Mouse (Mus musculus) lung, adult 2 months (tissue): ENCODE results near the gene Rap1b.

Source experiments
- CTCF ChIP-seq: fragments of 200-500 bp; IDR thresholded peaks from 2 replicates; pipeline ENCODE4 v1.5.1; 2011; ENCODE audit warnings: mild to moderate bottlenecking, low read length, control low read depth; ENCODE audit not compliant: insufficient read depth
- POLR2A ChIP-seq: fragments of 200-500 bp; IDR thresholded peaks from 2 replicates; pipeline ENCODE4 v1.6.1; 2011; ENCODE audit warnings: low read depth, mild to moderate bottlenecking, control low read depth, low read length, borderline replicate concordance; ENCODE audit errors: extremely low read depth

DNA sequence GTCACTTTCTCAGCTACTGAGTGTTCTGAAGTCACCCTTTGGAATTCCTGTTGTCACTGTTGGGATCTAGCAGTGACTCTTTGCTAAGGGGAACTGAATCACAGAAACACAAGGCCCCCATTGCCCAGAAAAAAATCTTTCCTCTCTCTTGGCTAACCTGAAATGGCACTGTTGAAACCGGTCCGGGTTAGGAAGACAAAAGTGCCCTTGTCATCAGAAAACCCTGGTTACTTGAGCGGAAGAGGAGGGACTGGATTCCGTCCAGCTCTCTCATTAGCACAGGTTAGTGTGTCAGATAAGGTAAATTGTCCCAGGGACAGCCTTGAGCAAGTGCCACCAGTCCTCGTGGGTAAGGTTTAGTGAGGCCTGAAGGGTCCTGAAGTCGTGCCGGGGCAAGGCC lies 14.5 kb upstream of the Rap1b start:
- no peak for TF ChIP-seq CTCF
- TF ChIP-seq POLR2A = no peak
